Mouse (Mus musculus) G1E (cell line): ENCODE measurements at regions not wholly inside any gene's neighbourhood (a gene's known extent, or its start where the extent isn't known, plus 50 kb on each side); places are given as distances from the start of the nearest gene placed in this dataset.

Source experiments
- ATAC-seq: 2 replicates; pipeline ENCODE4 v1.8.0; 2016; ENCODE audit warnings: mild to moderate bottlenecking; ENCODE audit not compliant: insufficient number of reproducible peaks, poor library complexity, low FRiP score, severe bottlenecking; ENCODE audit errors: extremely low read depth
- DNase-seq: peaks from one replicate; pipeline ENCODE4 v3.0.0; 2012; ENCODE audit warnings: low spot score
- H3K27me3 ChIP-seq: 2 replicates; pipeline ENCODE4 v1.6.1; 2012; ENCODE audit warnings: mild to moderate bottlenecking, low read length, inconsistent platforms; ENCODE audit not compliant: insufficient read depth
- H3K36me3 ChIP-seq: replicated peaks from 2 replicates; pipeline ENCODE3; 2012; ENCODE audit warnings: mild to moderate bottlenecking, inconsistent platforms
- H3K4me1 ChIP-seq: 2 replicates; pipeline ENCODE4 v1.6.1; 2012; ENCODE audit warnings: low read depth, low read length, inconsistent platforms, mixed read lengths; ENCODE audit not compliant: insufficient read depth
- H3K4me3 ChIP-seq: 2 replicates; pipeline ENCODE4 v1.5.1; 2012; ENCODE audit warnings: low read depth, mild to moderate bottlenecking, inconsistent platforms, low read length, moderate library complexity, mixed read lengths
- H3K9me3 ChIP-seq: replicated peaks from 2 replicates; pipeline ENCODE4 v1.6.1; 2012; ENCODE audit warnings: inconsistent platforms
- CTCF ChIP-seq: IDR thresholded peaks from 2 replicates; pipeline ENCODE4 v1.5.1; 2012; ENCODE audit warnings: low read depth, low read length, inconsistent platforms, mixed read lengths
- GATA1 ChIP-seq: IDR thresholded peaks from 2 replicates; pipeline ENCODE4 v1.6.1; 2012; ENCODE audit warnings: borderline replicate concordance, low read length, inconsistent platforms, mixed read lengths
- GATA2 ChIP-seq: IDR thresholded peaks from 2 replicates; pipeline ENCODE4 v1.6.1; 2012; ENCODE audit warnings: low read depth, low read length, inconsistent platforms, borderline replicate concordance
- POLR2AphosphoS5 ChIP-seq: IDR thresholded peaks from 2 replicates; pipeline ENCODE4 v1.6.1; 2012; ENCODE audit warnings: low read depth, low read length, inconsistent platforms; ENCODE audit not compliant: insufficient replicate concordance
- TAL1 ChIP-seq: conservative IDR thresholded peaks from 2 replicates; pipeline ENCODE4 v1.6.1; 2012; ENCODE audit warnings: low read depth, low read length, inconsistent platforms, mixed read lengths

GRCm38 (mm10) chr2:57492116-57492515 lies 254.7 kb downstream of the Gpd2 start:
- Histone ChIP-seq H3K9me3 (no peaks in the 10 kb centered on the region), H3K4me1 (no peaks in the 10 kb centered on the region), H3K27me3 (no peaks in the 10 kb centered on the region), H3K4me3 (no peak overlapping the region), H3K36me3 (no peaks in the 10 kb centered on the region)
- no peak for ATAC-seq
- TF ChIP-seq POLR2AphosphoS5 = no peak
- TF ChIP-seq GATA1 = no peak
- no peak for TF ChIP-seq GATA2
- no peak for TF ChIP-seq CTCF
- TF ChIP-seq TAL1 = no peak
- no peak for DNase-seq

- H3K9me3 ChIP-seq = no peaks in the 10 kb centered on the region
- TF ChIP-seq CTCF (no peak), GATA1 (no peak), POLR2AphosphoS5 (no peak), TAL1 (no peak), GATA2 (no peak)
- no peak for ATAC-seq
- H3K36me3 ChIP-seq = no peaks in the 10 kb centered on the region
- no peak for DNase-seq
- no peaks in the 10 kb centered on the region for H3K27me3 ChIP-seq
- no peak overlapping the region for H3K4me3 ChIP-seq
- no peaks in the 10 kb centered on the region for H3K4me1 ChIP-seq
These were observed 255.6 kb downstream of the Gpd2 start for GRCm38 (mm10) chr2:57492914-57493621.

- no peaks in the 10 kb centered on the region for H3K4me1 ChIP-seq
- no peaks in the 10 kb centered on the region for H3K36me3 ChIP-seq
- TF ChIP-seq POLR2AphosphoS5 = no peak
- no peak for TF ChIP-seq TAL1
- TF ChIP-seq GATA1 = no peak
- TF ChIP-seq GATA2 = no peak
- TF ChIP-seq CTCF = no peak
- no peaks in the 10 kb centered on the region for H3K9me3 ChIP-seq
- no peak for ATAC-seq
- no peak for DNase-seq
- no peaks in the 10 kb centered on the region for H3K27me3 ChIP-seq
- no peak overlapping the region for H3K4me3 ChIP-seq
These were observed 259.0 kb downstream of the Gpd2 start for GRCm38 (mm10) chr2:57496315-57496954.

GRCm38 (mm10) chr2:57497933-57498332 lies 260.5 kb downstream of the Gpd2 start:
- ATAC-seq = no peak
- H3K27me3 ChIP-seq = no peaks in the 10 kb centered on the region
- DNase-seq = no peak
- H3K4me1 ChIP-seq = no peaks in the 10 kb centered on the region
- TF ChIP-seq CTCF (no peak), GATA2 (no peak), POLR2AphosphoS5 (no peak), GATA1 (no peak), TAL1 (no peak)
- H3K9me3 ChIP-seq = no peaks in the 10 kb centered on the region
- H3K4me3 ChIP-seq = no peak overlapping the region
- no peaks in the 10 kb centered on the region for H3K36me3 ChIP-seq

DNA sequence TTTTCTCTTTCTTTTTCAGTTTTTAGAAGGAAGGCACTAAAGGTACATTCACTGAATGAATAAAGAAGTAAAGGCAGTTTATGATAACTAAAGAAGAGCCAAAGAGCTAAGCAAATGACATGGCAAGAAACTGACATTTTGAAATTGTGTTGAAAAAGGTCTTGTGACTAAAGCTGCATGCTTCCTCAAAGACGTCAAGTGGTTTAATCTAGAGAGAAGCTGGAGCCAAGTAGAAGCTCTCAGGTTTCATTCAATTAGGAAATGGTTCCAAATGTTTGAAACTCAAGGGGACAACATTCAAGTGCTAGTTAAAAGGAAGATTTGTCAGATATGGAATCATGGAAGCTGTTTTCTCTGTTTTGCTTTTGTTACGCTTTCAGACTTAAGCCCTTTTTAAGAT lies 267.2 kb downstream of the Gpd2 start:
- Histone ChIP-seq H3K27me3 (no peaks in the 10 kb centered on the region), H3K36me3 (no peaks in the 10 kb centered on the region), H3K4me1 (no peaks in the 10 kb centered on the region), H3K9me3 (no peaks in the 10 kb centered on the region), H3K4me3 (no peak overlapping the region)
- no peak for TF ChIP-seq CTCF
- TF ChIP-seq POLR2AphosphoS5 = no peak
- no peak for TF ChIP-seq TAL1
- no peak for TF ChIP-seq GATA2
- no peak for DNase-seq
- no peak for ATAC-seq

- no peaks in the 10 kb centered on the region for H3K9me3 ChIP-seq
- TF ChIP-seq TAL1 (no peak), POLR2AphosphoS5 (no peak), GATA2 (no peak), GATA1 (no peak), CTCF (no peak)
- no peaks in the 10 kb centered on the region for H3K27me3 ChIP-seq
- H3K4me1 ChIP-seq = no peaks in the 10 kb centered on the region
- ATAC-seq = no peak
- DNase-seq = no peak
- no peaks in the 10 kb centered on the region for H3K36me3 ChIP-seq
- H3K4me3 ChIP-seq = no peak overlapping the region
These were observed 285.0 kb downstream of the Gpd2 start for GRCm38 (mm10) chr2:57522465-57522864.
